Comparison of ENCODE assay signal across 26 mouse cellular contexts in the genomic region with DNA sequence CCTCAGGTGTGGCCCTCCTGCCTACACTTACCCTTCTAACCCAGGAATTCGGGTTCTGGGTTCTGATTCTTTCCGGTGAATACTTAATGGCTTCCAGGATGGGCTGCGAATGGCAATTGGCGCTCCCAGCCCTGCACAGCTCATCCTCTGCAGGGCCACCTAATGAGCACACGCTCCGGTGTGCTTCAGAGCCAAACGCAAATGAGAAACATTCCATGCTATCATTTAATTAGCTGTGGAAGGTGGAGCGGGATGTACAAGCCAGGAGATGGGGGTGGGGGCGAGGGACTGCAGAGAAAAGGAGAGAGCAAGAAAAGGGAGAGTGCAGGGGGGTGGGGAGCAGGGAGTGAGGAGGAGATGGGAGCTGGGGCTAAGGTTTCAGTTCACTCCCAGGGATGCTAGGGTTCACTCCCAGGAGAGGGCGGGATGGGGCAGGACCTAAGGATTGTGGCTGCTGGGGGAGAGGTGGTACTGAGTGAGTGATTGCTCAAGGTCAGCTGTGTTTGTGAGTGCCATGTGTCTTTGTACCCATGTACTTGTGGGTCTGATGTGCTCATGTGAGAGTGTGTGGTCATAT.
DNase-seq lines count a peak whose midpoint lies in the region; ATAC-seq and TF ChIP-seq lines count a peak whose summit lies in the region.
"Had no signal": no experiment of that assay in that cellular context is flagged by ENCODE, and none has a peak within 500 bp of the region (broad histone marks: within the 10 kb centered on the region; RNA-seq: fewer than 3 reads in every experiment).

No protein-coding gene starts in this region.

- H3K4me2 ChIP-seq in forebrain, embryonic 14.5 days (ENCODE audit: low read length) = no peak overlapping the region
- H3K4me2 ChIP-seq in forebrain, embryonic 16.5 days (ENCODE audit: low read length) = no peak overlapping the region
- no peak overlapping the region for H3K4me2 ChIP-seq in neural tube, embryonic 11.5 days (ENCODE audit: low read depth)
- H3K4me2 ChIP-seq in midbrain, embryonic 16.5 days (ENCODE audit: low read length) = no peak overlapping the region
- H3K4me2 ChIP-seq: embryonic facial prominence, embryonic 12.5 days; heart, embryonic 11.5 days; kidney, embryonic 15.5 days; limb, embryonic 12.5 days; lung, embryonic 15.5 days had no signal

- DNase-seq in forebrain, embryonic 14.5 days (ENCODE audit: low spot score) = peak; percentile 53
- DNase-seq in neural tube, embryonic 11.5 days (ENCODE audit: low spot score) = peak; percentile 8
- no peak for DNase-seq in neural tube, embryonic 10.5 days (ENCODE audit: extremely low spot score, low spot score)
- no peak for DNase-seq in gastrocnemius, postnatal 4 days (ENCODE audit: low spot score in 2 of 2)
- no peak for DNase-seq in lung, postnatal 25 days (ENCODE audit: low spot score)
- no peak for DNase-seq in thymus, adult 2 months
- DNase-seq: adrenal gland, postnatal 14 days; cerebellum, adult 11-12 months; cerebellum, adult 9-11 months; embryo, embryonic 11 days; gastrocnemius, postnatal 25 days; heart, adult 18-20 months; heart, postnatal 36 days; kidney, adult 11 months; kidney, postnatal 25 days; lung, postnatal 36 days had no signal

- H3K4me3 ChIP-seq in forebrain, embryonic 14.5 days (ENCODE audit: low read depth, low read length) = no peak overlapping the region
- no peak overlapping the region for H3K4me3 ChIP-seq in forebrain, embryonic 16.5 days (replicated peaks; ENCODE audit: low read length)
- H3K4me3 ChIP-seq in neural tube, embryonic 11.5 days (ENCODE audit: low read depth, low read length) = no peak overlapping the region
- H3K4me3 ChIP-seq in midbrain, embryonic 16.5 days (ENCODE audit: low read depth, low read length) = no peak overlapping the region
- H3K4me3 ChIP-seq in thymus, adult 2 months (ENCODE audit: control insufficient read depth, insufficient read depth, low read length) = no peak overlapping the region
- H3K4me3 ChIP-seq: embryonic facial prominence, embryonic 12.5 days; kidney, embryonic 15.5 days; left cerebral cortex, adult 2 months; limb, embryonic 12.5 days; lung, embryonic 15.5 days had no signal

- no peak overlapping the region for H3K27ac ChIP-seq in forebrain, embryonic 14.5 days (ENCODE audit: low read depth, low read length)
- no peak overlapping the region for H3K27ac ChIP-seq in forebrain, embryonic 16.5 days (ENCODE audit: low read length)
- no peak overlapping the region for H3K27ac ChIP-seq in neural tube, embryonic 11.5 days (ENCODE audit: low read depth, low read length)
- no peak overlapping the region for H3K27ac ChIP-seq in midbrain, embryonic 16.5 days (ENCODE audit: low read length)
- no peak overlapping the region for H3K27ac ChIP-seq in thymus, adult 2 months (ENCODE audit: control insufficient read depth, insufficient read depth, low read length)
- H3K27ac ChIP-seq: embryonic facial prominence, embryonic 12.5 days; kidney, embryonic 15.5 days; left cerebral cortex, adult 2 months; limb, embryonic 12.5 days; lung, embryonic 15.5 days had no signal

- peak; percentile 34; the same call in 1 of the 2 replicates for ATAC-seq in forebrain, embryonic 14.5 days
- no peak for ATAC-seq in forebrain, embryonic 16.5 days
- ATAC-seq in neural tube, embryonic 11.5 days (ENCODE audit: insufficient read depth, low FRiP score, low TSS enrichment) = no peak
- ATAC-seq in midbrain, embryonic 16.5 days = peak; percentile 60; the same call in 1 of the 2 replicates
- ATAC-seq: inflammation-experienced regulatory T-cells, adult 6 months; Patski had no signal

- no peaks in the 10 kb centered on the region for H3K27me3 ChIP-seq in forebrain, embryonic 14.5 days (replicated peaks; ENCODE audit: control insufficient read depth, insufficient read depth, low read length)
- no peaks in the 10 kb centered on the region for H3K27me3 ChIP-seq in forebrain, embryonic 16.5 days (replicated peaks; ENCODE audit: control insufficient read depth, insufficient read depth, low read length)
- no peaks in the 10 kb centered on the region for H3K27me3 ChIP-seq in neural tube, embryonic 11.5 days (ENCODE audit: control insufficient read depth, insufficient read depth, low read length)
- H3K27me3 ChIP-seq in midbrain, embryonic 16.5 days (ENCODE audit: control insufficient read depth, insufficient read depth, low read depth, low read length) = no peaks in the 10 kb centered on the region
- H3K27me3 ChIP-seq in thymus, adult 2 months (ENCODE audit: control insufficient read depth, insufficient read depth, low read length) = no peaks in the 10 kb centered on the region
- H3K27me3 ChIP-seq: embryonic facial prominence, embryonic 12.5 days; kidney, embryonic 15.5 days; lung, embryonic 15.5 days; Patski had no signal

- H3K9ac ChIP-seq in forebrain, embryonic 14.5 days (ENCODE audit: low read length) = no peak overlapping the region
- H3K9ac ChIP-seq in forebrain, embryonic 16.5 days (replicated peaks; ENCODE audit: low read depth, low read length) = no peak overlapping the region
- H3K9ac ChIP-seq in neural tube, embryonic 11.5 days (ENCODE audit: low read length) = no peak overlapping the region
- no peak overlapping the region for H3K9ac ChIP-seq in midbrain, embryonic 16.5 days (ENCODE audit: low read depth, low read length)
- H3K9ac ChIP-seq: embryonic facial prominence, embryonic 12.5 days; kidney, embryonic 15.5 days; limb, embryonic 12.5 days; lung, embryonic 15.5 days had no signal

- peaks cover 8% of the 10 kb centered on the region; the same call in 1 of the 2 replicates for H3K4me1 ChIP-seq in forebrain, embryonic 14.5 days (ENCODE audit: control insufficient read depth, insufficient read depth, low read length)
- H3K4me1 ChIP-seq in forebrain, embryonic 16.5 days (replicated peaks; ENCODE audit: control insufficient read depth, insufficient read depth, low read length) = 0 out of 2 replicates have a peak, but pooled peaks cover 5% of the 10 kb centered on the region
- H3K4me1 ChIP-seq in neural tube, embryonic 11.5 days (ENCODE audit: control insufficient read depth, insufficient read depth, low read length) = no peaks in the 10 kb centered on the region
- no peaks in the 10 kb centered on the region for H3K4me1 ChIP-seq in midbrain, embryonic 16.5 days (ENCODE audit: control insufficient read depth, insufficient read depth, low read length)
- no peaks in the 10 kb centered on the region for H3K4me1 ChIP-seq in thymus, adult 2 months (replicated peaks; ENCODE audit: control insufficient read depth, insufficient read depth, low read length)
- H3K4me1 ChIP-seq: embryonic facial prominence, embryonic 12.5 days; kidney, embryonic 15.5 days; lung, embryonic 15.5 days had no signal

- WGBS in forebrain, embryonic 14.5 days = 14% methylated on average over 10 of the region's 10 CpGs
- WGBS in forebrain, embryonic 16.5 days = 19% methylated on average over 10 of the region's 10 CpGs
- 47% methylated on average over 10 of the region's 10 CpGs for WGBS in neural tube, embryonic 11.5 days
- 30% methylated on average over 10 of the region's 10 CpGs for WGBS in midbrain, embryonic 16.5 days
- 56% methylated on average over 10 of the region's 10 CpGs for WGBS in thymus, adult 2 months

- no peak for TF ChIP-seq POLR2A in thymus, adult 2 months (IDR thresholded peaks at IDR 0.05; ENCODE audit: control insufficient read depth, extremely low read depth, insufficient read depth, low read length, poor library complexity)

- no peaks in the 10 kb centered on the region for H3K9me3 ChIP-seq in forebrain, embryonic 14.5 days (replicated peaks; ENCODE audit: control insufficient read depth, low read length)
- H3K9me3 ChIP-seq in forebrain, embryonic 16.5 days (ENCODE audit: control insufficient read depth, low read length) = no peaks in the 10 kb centered on the region
- H3K9me3 ChIP-seq in neural tube, embryonic 11.5 days (ENCODE audit: control insufficient read depth, low read length) = no peaks in the 10 kb centered on the region
- no peaks in the 10 kb centered on the region for H3K9me3 ChIP-seq in midbrain, embryonic 16.5 days (replicated peaks; ENCODE audit: control insufficient read depth, low read length, poor library complexity, severe bottlenecking)
- H3K9me3 ChIP-seq: embryonic facial prominence, embryonic 12.5 days; kidney, embryonic 15.5 days; limb, embryonic 12.5 days; lung, embryonic 15.5 days had no signal

- no peaks in the 10 kb centered on the region for H3K36me3 ChIP-seq in forebrain, embryonic 14.5 days (ENCODE audit: control insufficient read depth, insufficient read depth, low read length)
- no peaks in the 10 kb centered on the region for H3K36me3 ChIP-seq in forebrain, embryonic 16.5 days (ENCODE audit: control insufficient read depth, insufficient read depth)
- H3K36me3 ChIP-seq in neural tube, embryonic 11.5 days (ENCODE audit: control insufficient read depth, insufficient read depth, low read length) = no peaks in the 10 kb centered on the region
- no peaks in the 10 kb centered on the region for H3K36me3 ChIP-seq in midbrain, embryonic 16.5 days (ENCODE audit: control insufficient read depth, insufficient read depth, low read length)
- no peaks in the 10 kb centered on the region for H3K36me3 ChIP-seq in thymus, adult 2 months (ENCODE audit: control insufficient read depth, insufficient read depth, low read length)
- H3K36me3 ChIP-seq: embryonic facial prominence, embryonic 12.5 days; kidney, embryonic 15.5 days; limb, embryonic 12.5 days; lung, embryonic 15.5 days had no signal

- no peak for TF ChIP-seq CTCF in thymus, adult 2 months (IDR thresholded peaks at IDR 0.05; ENCODE audit: borderline replicate concordance, control insufficient read depth, extremely low read depth, insufficient read depth, low read length, poor library complexity)

Comparison
In these comparisons a context has a peak if more than half of its experiments do, and no peak if none do; other contexts are left out.
1. ATAC-seq: peak in forebrain, embryonic 14.5 days (single experiment) and midbrain, embryonic 16.5 days (single experiment); none in forebrain, embryonic 16.5 days (single experiment) and neural tube, embryonic 11.5 days (single experiment).
2. DNase-seq: peak in forebrain, embryonic 14.5 days (single experiment) and neural tube, embryonic 11.5 days (single experiment); none in neural tube, embryonic 10.5 days (single experiment), gastrocnemius, postnatal 4 days (0 of 2), lung, postnatal 25 days (single experiment) and thymus, adult 2 months (single experiment).